ENCODE assay signal across 1 mouse cellular context in the genomic region with DNA sequence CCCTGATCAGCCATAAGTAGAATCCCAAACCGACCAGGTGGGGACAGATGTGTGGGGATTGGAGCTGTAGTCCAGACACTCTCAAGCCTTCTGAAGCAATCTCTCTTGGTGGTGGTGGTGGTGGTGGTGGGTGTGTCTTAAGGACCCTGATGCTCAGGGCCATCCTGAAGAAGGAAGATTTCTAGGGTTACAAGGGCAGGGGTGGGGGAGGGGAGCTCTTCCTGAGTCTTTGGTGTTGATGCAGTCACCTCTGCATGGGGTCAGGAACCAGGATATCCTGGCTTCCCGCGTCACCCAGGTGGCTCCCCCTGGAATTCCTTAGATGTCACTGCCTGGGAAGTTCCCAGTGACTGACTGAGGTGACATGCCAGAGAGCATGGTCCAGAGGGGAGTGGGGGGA.
TF ChIP-seq lines count a peak whose summit lies in the region.

No protein-coding gene starts in this region.

TF ChIP-seq in ES-E14, 5 proteins besides CTCF, POLR2A, EP300 and RAD21:
- TF ChIP-seq HCFC1 (IDR thresholded peaks at IDR 0.05; ENCODE audit: borderline replicate concordance, insufficient read depth, low read length) (no peak), ZC3H11A (IDR thresholded peaks at IDR 0.05; ENCODE audit: borderline replicate concordance, low read depth, low read length) (no peak), CHD2 (IDR thresholded peaks at IDR 0.05; ENCODE audit: low read depth, low read length) (no peak), ZNF384 (IDR thresholded peaks at IDR 0.05; ENCODE audit: low read depth, low read length) (no peak), MAFK (IDR thresholded peaks at IDR 0.05; ENCODE audit: insufficient read depth, low read depth, low read length) (no peak)
